Mouse (Mus musculus) liver, embryonic 14.5 days (tissue): ENCODE data around the gene Ltbp1.

ENCODE experiments used
- CTCF ChIP-seq: IDR thresholded peaks from 2 replicates; pipeline ENCODE4 v1.5.1; 2016; ENCODE audit warnings: antibody characterized with exemption, low read depth, control low read depth
- EP300 ChIP-seq: IDR thresholded peaks from 2 replicates; pipeline ENCODE4 v1.6.1; 2016; ENCODE audit warnings: antibody characterized with exemption, low read depth

DNA sequence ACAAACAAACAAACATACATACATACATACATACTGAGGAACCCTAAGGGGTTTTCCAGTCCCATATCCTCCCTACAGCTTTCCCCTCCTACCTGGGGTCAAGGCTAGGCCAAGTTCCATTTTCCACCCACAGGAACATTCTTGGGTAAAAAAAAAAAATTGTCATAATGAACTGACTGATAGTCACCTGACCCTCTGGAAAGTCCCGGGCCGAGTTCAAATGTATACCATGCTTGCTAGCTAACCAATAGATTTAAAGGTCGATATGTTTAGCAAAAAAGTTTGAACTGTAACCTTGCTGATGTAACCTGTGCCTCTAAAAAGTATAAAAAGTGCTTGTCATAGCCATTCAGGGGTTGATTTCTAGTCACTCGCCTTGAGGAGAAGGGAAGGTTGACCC lies 15.7 kb upstream of the Ltbp1 start:
- TF ChIP-seq CTCF (no peak), EP300 (no peak)
